Mouse (Mus musculus) limb, embryonic 14.5 days (tissue): ENCODE data around the gene Nacc1. TPM values are rescaled to one million over a fixed set of nuclear protein-coding genes. Genes with fewer than 3 reads are reported as not detected.

Experiments
- ATAC-seq: fragments of 200-750 bp; cut with Nextera tagmentation; 2 replicates; pipeline ENCODE4 v1.8.0; 2017; ENCODE audit warnings: low read depth, moderate number of reproducible peaks, moderate TSS enrichment; ENCODE audit not compliant: low FRiP score
- DNase-seq: peaks from one replicate; pipeline ENCODE4 v3.0.0-alpha.2; 2015; ENCODE audit warnings: low spot score
- H3K27ac ChIP-seq: fragments of 300-500 bp; sonication (generic); replicated peaks from 2 replicates; pipeline ENCODE4 v1.5.1; 2014; ENCODE audit warnings: low read depth, mild to moderate bottlenecking, low read length, moderate library complexity, mixed read lengths
- H3K27me3 ChIP-seq: fragments of 300-500 bp; sonication (generic); 2 replicates; pipeline ENCODE4 v1.6.1; 2014; ENCODE audit warnings: low read length, mixed read lengths; ENCODE audit not compliant: control insufficient read depth, insufficient read depth
- H3K36me3 ChIP-seq: fragments of 300-500 bp; sonication (generic); 2 replicates; pipeline ENCODE4 v1.6.1; 2014; ENCODE audit warnings: mild to moderate bottlenecking, low read length, moderate library complexity, mixed read lengths; ENCODE audit not compliant: control insufficient read depth, insufficient read depth
- H3K4me1 ChIP-seq: fragments of 300-500 bp; sonication (generic); 2 replicates; pipeline ENCODE4 v1.6.1; 2014; ENCODE audit warnings: antibody characterized with exemption, low read length, mixed read lengths; ENCODE audit not compliant: control insufficient read depth, insufficient read depth
- H3K4me2 ChIP-seq: fragments of 300-500 bp; sonication (generic); replicated peaks from 2 replicates; pipeline ENCODE4 v1.6.1; 2014; ENCODE audit warnings: low read depth, mild to moderate bottlenecking, low read length, moderate library complexity; ENCODE audit not compliant: severe bottlenecking
- H3K4me3 ChIP-seq: fragments of 300-500 bp; sonication (generic); replicated peaks from 2 replicates; pipeline ENCODE4 v1.5.1; 2014; ENCODE audit warnings: low read length
- H3K9ac ChIP-seq: fragments of 300-500 bp; sonication (generic); 2 replicates; pipeline ENCODE4 v1.6.1; 2014; ENCODE audit warnings: mild to moderate bottlenecking, low read depth, low read length, moderate library complexity; ENCODE audit not compliant: severe bottlenecking
- H3K9me3 ChIP-seq: fragments of 300-500 bp; sonication (generic); 2 replicates; pipeline ENCODE4 v1.6.1; 2016; ENCODE audit warnings: low read length; ENCODE audit not compliant: control insufficient read depth
- POLR2A ChIP-seq: fragments of 200-500 bp; IDR thresholded peaks from 2 replicates; pipeline ENCODE4 v1.8.0; 2012; ENCODE audit warnings: inconsistent platforms, mild to moderate bottlenecking, moderate library complexity, borderline replicate concordance; ENCODE audit not compliant: insufficient read depth, insufficient read length; ENCODE audit errors: extremely low read depth
- WGBS: fragments of 180-500 bp; shearing (Covaris S2); extraction: QIAGEN DNeasy Blood & Tissue Kit; methylation state at CpG from one replicate; pipeline ENCODE4 v1.1.7; 2014; 5-methylcytosine and 5-hydroxymethylcytosine counted together
- polyA plus RNA-seq, 2 experiments: library from polyadenylated mRNA; depleted of rRNA in 1 of 2; stranded (reverse) in 1 of 2; unstranded in 1 of 2; fragments of >200 nt; fragmentation: Nextera tagmentation in 1 of 2; extraction: Ambion mirVana in 1 of 2; gene quantifications; 2 replicates each; pipeline versions ENCODE4 v1.2.1 to v1.2.3; 2012 to 2014

Gene Nacc1
- polyA plus RNA-seq, 2 experiments, result 18.5 to 68.8 TPM

DNA sequence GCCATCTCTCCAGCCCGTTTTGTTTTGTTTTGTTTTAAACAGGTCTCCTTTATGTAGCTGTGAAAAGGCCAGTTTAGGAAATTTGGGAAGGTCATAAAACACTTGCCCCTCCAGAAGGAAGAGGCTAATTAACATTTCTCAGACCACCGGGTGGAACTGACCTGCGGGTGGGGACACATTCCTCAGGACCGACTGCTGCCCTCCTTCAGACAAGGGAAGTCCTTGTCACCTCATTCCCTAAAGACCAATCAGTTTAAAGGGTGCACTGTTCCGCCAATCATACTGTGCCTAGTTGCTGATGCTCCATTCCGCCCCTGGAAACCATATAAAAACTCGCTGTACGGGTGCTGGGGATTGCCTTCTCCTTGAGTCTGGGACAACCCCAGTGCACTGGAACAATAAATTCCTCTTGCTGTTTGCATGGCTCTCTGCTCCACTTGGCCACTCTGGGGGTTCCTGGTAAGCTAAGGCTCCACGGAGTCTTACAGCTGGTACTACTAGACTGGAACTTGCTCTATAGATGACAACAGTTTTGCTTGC, 34.5 kb downstream of the Nacc1 start:
- Histone ChIP-seq H3K27ac (peak overlapping the region; percentile 48), H3K27me3 (no peaks in the 10 kb centered on the region), H3K4me2 (no peak overlapping the region), H3K9me3 (no peaks in the 10 kb centered on the region), H3K36me3 (no peaks in the 10 kb centered on the region), H3K9ac (no peak overlapping the region), H3K4me1 (peaks cover 41% of the 10 kb centered on the region), H3K4me3 (0 out of 2 replicates have a peak overlapping the region, but pooled peaks have one; percentile 1)
- DNase-seq (no peak), ATAC-seq (no peak)
- WGBS, result 24% methylated on average over 9 of the region's 9 CpGs
- no peak for TF ChIP-seq POLR2A

DNA sequence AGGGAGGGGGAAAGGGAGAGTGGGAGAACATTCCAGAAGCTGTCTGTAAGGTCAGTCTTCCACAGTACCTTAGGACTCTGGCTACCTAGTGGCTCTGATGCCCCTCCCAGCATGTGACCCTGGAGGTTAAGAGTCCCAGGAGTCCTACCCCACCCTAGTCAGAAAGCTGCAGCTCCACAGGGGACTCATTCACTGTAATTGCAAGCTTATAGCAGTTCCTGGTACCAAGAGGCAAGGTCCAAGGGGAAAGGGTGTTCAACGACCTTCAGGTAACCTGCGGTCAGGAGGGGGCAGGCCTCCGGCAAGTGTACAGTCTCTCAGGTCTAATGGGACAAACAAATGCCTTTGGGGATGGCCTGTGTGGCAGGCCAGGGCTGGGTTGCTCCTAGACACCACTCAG, 37.4 kb downstream of the Nacc1 start:
- H3K27ac ChIP-seq, result peak overlapping the region; percentile 23
- no peak for TF ChIP-seq POLR2A
- 51% methylated on average over 3 of the region's 3 CpGs for WGBS
- no peaks in the 10 kb centered on the region for H3K9me3 ChIP-seq
- H3K36me3 ChIP-seq, result no peaks in the 10 kb centered on the region
- H3K4me2 ChIP-seq, result no peak overlapping the region
- DNase-seq (no peak), ATAC-seq (no peak)
- H3K27me3 ChIP-seq, result no peaks in the 10 kb centered on the region
- no peak overlapping the region for H3K4me3 ChIP-seq
- peaks cover 21% of the 10 kb centered on the region for H3K4me1 ChIP-seq
- no peak overlapping the region for H3K9ac ChIP-seq

DNA sequence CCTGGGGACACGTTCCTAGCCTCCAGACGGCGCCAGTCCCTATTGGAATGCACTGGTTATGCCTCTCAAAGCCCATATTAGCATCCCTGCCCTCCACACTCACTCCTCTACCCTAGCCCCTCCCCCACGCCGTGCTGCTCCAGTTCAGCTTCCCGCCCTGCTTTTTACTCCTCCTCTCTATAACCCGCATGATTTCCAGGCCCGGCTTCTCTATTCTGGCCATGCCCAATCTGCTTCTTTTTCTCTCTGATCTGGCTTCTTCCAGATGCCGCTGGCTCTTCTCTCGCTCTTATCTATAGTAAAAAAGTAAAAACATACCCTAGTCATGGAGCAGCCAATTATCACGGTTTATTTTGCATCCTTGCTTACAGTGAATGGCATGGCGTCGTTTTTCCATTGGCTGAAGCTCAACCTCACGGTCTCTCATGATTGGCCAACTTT, 40.2 kb downstream of the Nacc1 start:
- DNase-seq, result peak; percentile 40

DNA sequence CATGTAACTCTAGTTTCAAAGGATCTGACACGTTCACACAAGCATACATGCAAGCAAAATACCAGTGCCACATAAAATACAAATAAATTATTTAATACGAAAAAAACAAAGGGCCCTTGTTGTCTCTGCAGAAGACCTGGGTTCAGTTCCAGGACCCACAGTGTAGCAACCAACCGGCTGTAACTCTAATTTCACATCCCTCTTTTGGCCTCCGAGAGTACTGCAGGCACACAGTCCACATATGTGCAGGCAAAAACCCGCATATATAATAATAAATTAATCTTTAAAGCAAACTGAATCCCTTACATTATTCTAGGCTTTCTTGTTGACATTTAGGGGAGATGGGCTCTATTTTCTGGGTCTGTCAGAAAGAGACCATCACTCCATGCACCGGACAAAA, 40.9 kb downstream of the Nacc1 start:
- Histone ChIP-seq H3K27me3 (no peaks in the 10 kb centered on the region), H3K4me1 (peaks cover 9% of the 10 kb centered on the region), H3K9me3 (no peaks in the 10 kb centered on the region), H3K4me3 (no peak overlapping the region), H3K36me3 (no peaks in the 10 kb centered on the region), H3K27ac (no peak overlapping the region), H3K9ac (no peak overlapping the region), H3K4me2 (no peak overlapping the region; the same call in 1 of the 2 replicates)
- TF ChIP-seq POLR2A, result no peak
- 48% methylated on average over 6 of the region's 6 CpGs for WGBS
- no peak for ATAC-seq
- DNase-seq, result no peak

More for the DNA sequence above, 40.2 kb downstream of the Nacc1 start:
- peaks cover 9% of the 10 kb centered on the region for H3K4me1 ChIP-seq
- no peaks in the 10 kb centered on the region for H3K36me3 ChIP-seq
- WGBS, result 5% methylated on average over 14 of the region's 14 CpGs
- H3K9me3 ChIP-seq, result no peaks in the 10 kb centered on the region
- H3K4me2 ChIP-seq, result peak overlapping the region; percentile 37
- no peaks in the 10 kb centered on the region for H3K27me3 ChIP-seq
- H3K9ac ChIP-seq, result no peak overlapping the region
- TF ChIP-seq POLR2A, result no peak
- H3K4me3 ChIP-seq, result peak overlapping the region; percentile 3; the same call in 1 of the 2 replicates
- peak overlapping the region; percentile 38; the same call in 1 of the 2 replicates for H3K27ac ChIP-seq
- ATAC-seq, result no peak

DNA sequence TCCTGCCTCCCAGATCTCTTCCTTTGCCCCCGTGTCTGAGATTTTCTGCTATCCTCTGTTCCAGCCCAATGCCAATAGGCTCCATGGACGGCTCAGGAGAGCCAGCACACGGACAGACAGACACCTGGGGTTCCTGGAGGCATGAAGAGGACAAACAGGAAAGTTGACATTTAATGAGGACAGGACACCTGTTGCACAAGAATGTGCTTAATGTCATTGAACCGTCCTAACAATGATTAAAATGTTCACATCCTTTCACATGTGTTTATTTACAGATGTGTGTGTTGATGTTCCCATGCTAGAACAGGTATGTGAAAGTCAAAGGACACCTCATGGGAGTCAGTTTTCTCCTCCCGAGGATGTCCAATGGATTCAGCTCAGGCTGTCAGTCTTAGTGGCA, 44.6 kb downstream of the Nacc1 start:
- H3K4me3 ChIP-seq, result no peak overlapping the region
- no peak overlapping the region for H3K9ac ChIP-seq
- H3K4me1 ChIP-seq, result peaks cover 14% of the 10 kb centered on the region
- H3K4me2 ChIP-seq, result no peak overlapping the region
- H3K36me3 ChIP-seq, result no peaks in the 10 kb centered on the region
- ATAC-seq (no peak), DNase-seq (no peak)
- H3K9me3 ChIP-seq, result no peaks in the 10 kb centered on the region
- H3K27ac ChIP-seq, result no peak overlapping the region
- H3K27me3 ChIP-seq, result no peaks in the 10 kb centered on the region
- WGBS, result 70% methylated on average over 5 of the region's 5 CpGs
- TF ChIP-seq POLR2A, result no peak
